Mouse (Mus musculus) lung, adult 2 months (tissue): ENCODE results near the gene Rfx4.

Experiments used
- CTCF ChIP-seq: fragments of 200-500 bp; IDR thresholded peaks from 2 replicates; pipeline ENCODE4 v1.5.1; 2011; ENCODE audit warnings: mild to moderate bottlenecking, low read length, control low read depth; ENCODE audit not compliant: insufficient read depth
- POLR2A ChIP-seq: fragments of 200-500 bp; IDR thresholded peaks from 2 replicates; pipeline ENCODE4 v1.6.1; 2011; ENCODE audit warnings: low read depth, mild to moderate bottlenecking, control low read depth, low read length, borderline replicate concordance; ENCODE audit errors: extremely low read depth

DNA sequence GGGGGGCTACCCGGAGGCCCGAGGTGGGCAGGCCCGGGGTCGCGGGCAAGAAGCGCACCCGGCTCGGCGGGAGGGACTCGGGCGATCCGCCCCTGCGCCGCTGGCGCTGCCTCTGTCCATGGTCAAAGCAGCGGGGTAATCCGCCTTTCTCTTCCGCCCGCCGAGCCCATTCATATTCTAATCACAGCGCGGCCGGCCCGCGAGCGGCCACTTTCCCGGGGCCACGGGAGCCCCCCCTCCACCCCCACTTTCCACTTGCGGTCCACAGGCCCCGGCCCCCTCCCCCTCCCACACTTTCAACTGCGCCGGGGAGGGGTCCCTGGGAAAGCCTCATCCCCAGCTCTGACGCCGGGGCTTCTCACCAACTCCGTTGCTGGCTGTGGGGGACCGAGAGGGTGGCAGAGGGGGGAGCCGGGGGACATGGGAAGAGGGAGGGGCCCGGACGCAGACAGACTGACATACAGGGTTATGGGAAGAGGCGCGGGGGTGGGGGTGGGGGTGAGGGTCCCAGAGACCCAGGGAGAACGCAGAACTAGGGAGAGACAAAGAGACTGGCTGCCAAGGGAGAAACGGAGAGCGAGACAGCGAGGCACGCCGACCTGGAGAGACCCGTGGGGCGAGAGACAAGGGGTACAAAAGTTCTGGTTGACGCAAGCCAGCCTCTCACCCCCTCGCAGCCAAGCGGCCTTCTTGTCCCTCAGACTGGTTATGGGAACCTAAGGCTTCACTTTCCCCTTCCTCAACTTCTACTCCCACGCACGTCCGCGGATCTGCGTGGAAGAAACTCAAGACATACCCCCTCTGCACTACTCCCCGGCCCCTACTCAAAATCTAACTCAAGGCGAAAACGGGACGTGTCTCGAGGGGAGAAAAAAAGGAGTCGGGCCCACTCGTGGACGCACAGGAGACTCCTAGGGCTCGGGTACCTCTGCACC lies 744 bp upstream of the Rfx4 start:
- TF ChIP-seq POLR2A (no peak), CTCF (no peak)
